Mouse (Mus musculus) ES-Bruce4 (cell line): ENCODE results near the gene Yjefn3.

Experiments used
- CTCF ChIP-seq: IDR thresholded peaks from one replicate; pipeline ENCODE4 v1.8.1; 2011; ENCODE audit warnings: low read depth, low read length
- POLR2A ChIP-seq: IDR thresholded peaks from one replicate; pipeline ENCODE4 v1.8.1; 2011; ENCODE audit warnings: low read length; ENCODE audit not compliant: insufficient read depth

DNA sequence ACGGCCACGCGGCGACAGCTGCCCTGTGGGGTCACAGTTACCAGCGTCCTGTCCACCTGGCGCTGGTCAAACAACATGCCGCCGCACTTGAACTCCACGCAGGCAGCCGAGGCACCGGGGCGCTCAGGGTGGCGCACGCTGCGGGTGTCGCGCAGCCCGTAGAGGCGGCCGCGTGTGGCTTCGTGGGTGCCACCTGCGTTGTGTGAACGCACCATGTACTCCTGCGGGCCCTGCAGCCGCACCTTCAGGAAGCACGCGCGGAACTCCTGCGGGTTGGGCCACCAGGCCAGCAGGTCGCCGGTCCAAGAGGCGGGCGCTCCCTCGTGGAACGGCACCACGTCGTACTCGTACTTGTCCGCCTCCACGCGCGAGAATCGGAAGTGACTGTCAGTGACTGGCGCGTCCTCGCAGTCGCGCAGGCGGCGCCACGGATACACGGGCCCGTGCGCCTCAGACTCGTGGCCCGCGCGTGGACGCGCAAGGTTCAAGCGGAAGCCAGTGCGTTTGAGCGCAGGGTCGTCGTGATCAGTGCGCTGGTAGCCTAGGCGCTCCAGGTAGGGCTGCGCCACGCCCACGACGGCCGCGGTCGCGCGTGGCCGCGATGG is 21.1 kb downstream of the Yjefn3 start:
- TF ChIP-seq POLR2A (no peak), CTCF (no peak)
